Mouse (Mus musculus) forebrain, embryonic 12.5 days (tissue): ENCODE measurements around the gene Dbndd2. TPM values are rescaled to one million over a fixed set of nuclear protein-coding genes. Genes with fewer than 3 reads are reported as not detected.

Experiments
- ATAC-seq: fragments of 200-750 bp; cut with Nextera tagmentation; 2 replicates; pipeline ENCODE4 v1.8.0; 2017; ENCODE audit warnings: moderate TSS enrichment; ENCODE audit not compliant: low FRiP score
- H3K27ac ChIP-seq: fragments of 300-500 bp; sonication (generic); 2 replicates; pipeline ENCODE4 v1.5.1; 2016; ENCODE audit warnings: mild to moderate bottlenecking
- H3K27me3 ChIP-seq: fragments of 300-500 bp; sonication (generic); 2 replicates; pipeline ENCODE4 v1.6.1; 2016; ENCODE audit warnings: mild to moderate bottlenecking
- H3K36me3 ChIP-seq: fragments of 300-500 bp; sonication (generic); replicated peaks from 2 replicates; pipeline ENCODE4 v1.6.1; 2016; ENCODE audit warnings: mild to moderate bottlenecking
- H3K4me1 ChIP-seq: fragments of 300-500 bp; sonication (generic); 2 replicates; pipeline ENCODE4 v1.6.1; 2016
- H3K4me2 ChIP-seq: fragments of 300-500 bp; sonication (generic); 2 replicates; pipeline ENCODE4 v1.6.1; 2016; ENCODE audit warnings: mild to moderate bottlenecking, moderate library complexity
- H3K4me3 ChIP-seq: fragments of 300-500 bp; sonication (generic); replicated peaks from 2 replicates; pipeline ENCODE4 v1.5.1; 2016; ENCODE audit warnings: mild to moderate bottlenecking
- H3K9ac ChIP-seq: fragments of 300-500 bp; sonication (generic); 2 replicates; pipeline ENCODE4 v1.6.1; 2016; ENCODE audit warnings: mild to moderate bottlenecking
- H3K9me3 ChIP-seq: fragments of 300-500 bp; sonication (generic); 2 replicates; pipeline ENCODE4 v1.6.1; 2016
- WGBS: fragments of 180-500 bp; shearing (Covaris S2); methylation state at CpG from one replicate; pipeline ENCODE4 v1.1.7; 2016; 5-methylcytosine and 5-hydroxymethylcytosine counted together
- polyA plus RNA-seq: library from polyadenylated mRNA; unstranded; fragments of >200 nt; fragmentation: Nextera tagmentation; extraction: Ambion mirVana; gene quantifications from 2 replicates; pipeline ENCODE4 v1.2.1, GENCODE M21; 2016

Gene Dbndd2
- polyA plus RNA-seq, 1 experiment from 2014 or later, result 4.6 TPM

DNA sequence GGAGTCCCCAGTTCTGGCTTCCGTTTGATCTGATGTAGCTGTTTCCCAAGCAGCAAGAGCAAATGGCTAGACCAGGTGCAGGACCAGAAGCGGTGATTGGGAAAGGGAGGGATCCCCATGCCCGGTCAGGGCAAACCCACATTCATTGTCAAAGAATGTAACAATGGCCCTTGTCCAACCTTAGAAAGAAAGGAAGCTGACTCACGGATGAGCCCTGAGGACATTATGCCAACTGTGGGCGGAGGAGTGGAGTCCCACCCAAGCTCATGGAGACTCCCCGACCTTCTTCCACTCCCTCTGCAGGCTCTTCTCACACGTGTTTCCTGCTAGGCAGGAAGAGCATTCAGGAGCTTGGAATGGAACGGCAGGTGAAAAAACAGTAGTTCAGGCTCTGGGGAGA, 27.5 kb downstream of the Dbndd2 start:
- Histone ChIP-seq H3K36me3 (no peaks in the 10 kb centered on the region; the same call in 1 of the 2 replicates), H3K4me3 (no peak overlapping the region), H3K27me3 (no peaks in the 10 kb centered on the region), H3K9me3 (no peaks in the 10 kb centered on the region), H3K4me2 (no peak overlapping the region), H3K9ac (no peak overlapping the region), H3K27ac (no peak overlapping the region), H3K4me1 (no peaks in the 10 kb centered on the region)
- 79% methylated on average over 8 of the region's 8 CpGs for WGBS
- no peak for ATAC-seq

DNA sequence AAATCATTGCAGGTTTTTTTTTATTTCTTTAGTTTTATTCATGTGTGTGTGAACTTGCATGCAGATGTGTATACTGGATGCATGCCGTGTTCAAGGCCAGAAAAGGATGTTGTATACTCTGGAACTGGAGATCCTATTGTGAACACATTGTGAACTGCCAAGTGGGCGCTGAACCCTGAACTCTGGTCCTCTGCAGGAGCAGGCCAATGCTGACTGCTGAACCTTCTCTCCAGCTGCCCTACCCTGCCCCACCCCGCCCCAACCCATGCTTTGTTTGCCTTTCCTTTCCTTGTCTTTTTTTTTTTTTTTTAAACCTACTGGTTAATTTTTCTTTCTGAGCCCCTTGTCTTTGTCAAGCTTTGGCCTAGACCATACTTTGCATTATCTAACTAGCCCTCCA, 29.0 kb downstream of the Dbndd2 start:
- H3K4me2 ChIP-seq, result no peak overlapping the region
- no peaks in the 10 kb centered on the region for H3K4me1 ChIP-seq
- no peak overlapping the region for H3K4me3 ChIP-seq
- H3K9ac ChIP-seq, result no peak overlapping the region
- H3K36me3 ChIP-seq, result no peaks in the 10 kb centered on the region
- no peaks in the 10 kb centered on the region for H3K27me3 ChIP-seq
- H3K27ac ChIP-seq, result no peak overlapping the region
- 87% methylated on average over 3 of the region's 3 CpGs for WGBS
- ATAC-seq, result no peak
- H3K9me3 ChIP-seq, result no peaks in the 10 kb centered on the region

DNA sequence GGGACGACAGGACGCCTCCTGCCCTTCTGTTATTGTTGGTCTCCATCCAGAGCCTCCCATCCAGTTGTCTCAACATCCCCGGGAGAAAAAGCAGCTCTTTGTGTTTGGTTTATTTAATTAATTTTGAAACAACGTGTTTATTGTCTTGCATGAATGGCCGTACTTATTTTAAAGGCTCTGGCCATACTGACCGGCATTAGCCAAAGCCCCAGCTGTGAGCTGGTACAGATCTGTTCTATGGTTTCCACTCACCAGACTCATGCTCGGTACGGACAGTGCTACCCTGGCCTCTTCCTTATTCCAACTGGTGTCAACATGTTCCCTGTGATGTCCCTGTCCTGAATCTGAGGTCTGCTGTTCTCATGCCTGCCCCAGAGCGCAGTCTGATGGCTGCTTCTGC, 30.0 kb downstream of the Dbndd2 start:
- no peak overlapping the region for H3K4me2 ChIP-seq
- H3K9ac ChIP-seq, result no peak overlapping the region
- H3K4me1 ChIP-seq, result no peaks in the 10 kb centered on the region
- no peaks in the 10 kb centered on the region for H3K36me3 ChIP-seq
- no peaks in the 10 kb centered on the region for H3K27me3 ChIP-seq
- WGBS, result 84% methylated on average over 9 of the region's 9 CpGs
- no peak overlapping the region for H3K27ac ChIP-seq
- no peak overlapping the region for H3K4me3 ChIP-seq
- no peak for ATAC-seq
- H3K9me3 ChIP-seq, result no peaks in the 10 kb centered on the region

DNA sequence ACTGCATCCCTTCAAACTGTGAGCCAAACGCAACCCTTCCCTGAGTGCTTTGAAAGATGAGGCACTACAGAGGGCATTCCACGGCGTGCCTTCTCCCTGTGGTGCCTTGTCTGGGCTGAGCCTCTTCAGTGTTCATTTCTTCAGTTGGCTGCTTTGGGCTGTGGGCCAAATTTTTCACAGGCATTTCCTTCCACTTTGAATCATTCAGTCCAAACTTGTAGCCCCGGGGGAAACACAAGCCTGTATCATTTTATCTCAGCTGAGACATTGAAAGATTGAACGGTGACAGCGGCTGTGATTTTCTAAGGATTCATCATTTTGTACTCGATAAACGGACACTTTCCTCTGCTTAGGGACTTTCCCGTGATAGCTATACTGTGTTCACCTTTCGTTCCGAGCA, 30.7 kb downstream of the Dbndd2 start:
- Histone ChIP-seq H3K36me3 (no peaks in the 10 kb centered on the region), H3K4me3 (no peak overlapping the region), H3K27me3 (no peaks in the 10 kb centered on the region), H3K4me2 (no peak overlapping the region), H3K9me3 (no peaks in the 10 kb centered on the region), H3K27ac (no peak overlapping the region), H3K9ac (no peak overlapping the region), H3K4me1 (peaks cover 1% of the 10 kb centered on the region; the same call in 1 of the 2 replicates)
- ATAC-seq, result no peak
- WGBS, result 90% methylated on average over 11 of the region's 11 CpGs

DNA sequence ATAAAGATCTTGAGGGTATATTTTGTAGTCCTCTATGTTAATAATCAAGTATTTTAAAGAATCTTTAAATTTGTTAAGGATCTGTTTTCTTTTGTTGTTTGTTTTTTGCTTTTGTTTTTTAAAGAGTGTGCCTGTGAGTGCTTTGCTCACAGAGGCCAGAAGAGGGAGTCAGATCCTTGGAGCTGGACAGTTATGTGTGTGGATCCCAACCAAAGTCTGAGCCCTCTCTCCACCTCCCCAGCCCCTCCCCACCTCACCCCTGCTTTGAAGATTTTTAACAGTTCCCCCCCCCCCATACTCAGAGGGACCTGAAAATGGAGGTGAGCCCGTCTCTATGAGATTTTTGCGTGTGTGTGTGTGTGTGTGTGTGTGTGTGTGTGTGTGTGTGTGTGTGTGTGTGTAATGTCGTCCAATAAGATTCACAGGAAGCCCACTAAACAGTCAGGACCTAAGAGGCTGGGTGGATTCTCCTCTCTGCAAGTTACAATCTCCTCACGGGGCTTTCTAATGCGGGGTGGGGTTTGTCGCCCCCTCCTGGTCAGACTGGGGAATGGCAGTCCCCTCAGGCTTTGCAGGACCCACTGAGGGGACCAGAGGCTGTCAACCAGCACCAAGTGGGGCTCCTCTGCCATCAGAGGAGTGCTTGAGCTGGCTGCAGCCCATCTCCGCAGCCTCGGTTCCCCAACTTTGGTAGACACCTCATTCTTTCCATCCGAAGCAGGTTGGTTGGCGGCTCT, 31.7 kb downstream of the Dbndd2 start:
- H3K4me2 ChIP-seq, result no peak overlapping the region
- 25% methylated on average over 9 of the region's 10 CpGs for WGBS
- no peak overlapping the region for H3K9ac ChIP-seq

DNA sequence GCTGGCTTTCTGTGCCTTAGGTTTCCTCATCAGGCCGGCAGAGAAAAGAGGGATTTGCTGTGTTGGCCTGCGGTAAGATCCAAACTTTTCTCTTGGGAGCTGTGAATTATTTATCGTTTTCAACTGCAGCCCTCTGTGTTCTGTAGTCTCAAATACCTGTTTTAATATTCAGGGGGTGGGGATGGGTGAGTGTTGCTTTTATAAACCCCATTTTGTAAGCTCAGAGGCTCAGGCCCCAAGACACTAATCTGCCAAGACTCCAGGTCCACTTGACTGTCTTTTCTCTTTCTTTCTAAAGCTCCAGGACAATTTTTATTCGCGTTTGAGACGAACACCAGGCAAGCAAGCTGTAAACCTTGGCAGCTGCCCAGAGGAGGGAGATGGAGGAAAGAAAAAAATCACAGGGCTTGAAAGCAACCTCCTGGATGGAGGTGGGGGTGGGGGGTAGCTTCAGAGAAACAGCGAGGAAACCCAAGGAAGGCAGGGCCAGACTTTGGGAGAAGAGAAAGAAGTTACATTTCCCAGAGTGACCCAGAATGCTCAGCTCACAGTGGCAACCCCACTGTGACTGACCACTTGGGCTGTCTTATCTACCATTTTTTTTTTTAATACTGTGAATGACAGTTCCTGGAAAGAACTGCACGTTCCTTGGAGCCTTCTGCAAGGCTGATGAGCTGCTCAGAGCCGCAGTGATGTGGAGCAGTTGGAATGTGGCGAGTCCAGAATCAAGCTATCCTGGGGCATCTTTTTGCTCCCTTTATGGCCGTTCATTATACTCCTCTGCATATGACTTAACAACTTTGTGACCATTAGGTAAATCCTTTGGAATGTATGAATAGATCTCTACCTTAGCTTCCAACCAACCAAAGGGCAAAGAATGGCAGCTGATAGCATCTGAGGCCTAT, 32.6 kb downstream of the Dbndd2 start:
- Histone ChIP-seq H3K4me1 (peaks cover 7% of the 10 kb centered on the region; the same call in 1 of the 2 replicates), H3K27me3 (no peaks in the 10 kb centered on the region), H3K36me3 (no peaks in the 10 kb centered on the region), H3K9me3 (no peaks in the 10 kb centered on the region), H3K4me3 (no peak overlapping the region), H3K4me2 (no peak overlapping the region), H3K9ac (no peak overlapping the region), H3K27ac (no peak overlapping the region)
- WGBS, result 62% methylated on average over 11 of the region's 11 CpGs
- ATAC-seq, result no peak

More for the DNA sequence above, 31.7 kb downstream of the Dbndd2 start:
- peaks cover 7% of the 10 kb centered on the region; the same call in 1 of the 2 replicates for H3K4me1 ChIP-seq
- ATAC-seq, result no peak
- H3K9me3 ChIP-seq, result no peaks in the 10 kb centered on the region
- no peak overlapping the region for H3K27ac ChIP-seq
- no peaks in the 10 kb centered on the region for H3K27me3 ChIP-seq
- no peak overlapping the region for H3K4me3 ChIP-seq
- H3K36me3 ChIP-seq, result no peaks in the 10 kb centered on the region

DNA sequence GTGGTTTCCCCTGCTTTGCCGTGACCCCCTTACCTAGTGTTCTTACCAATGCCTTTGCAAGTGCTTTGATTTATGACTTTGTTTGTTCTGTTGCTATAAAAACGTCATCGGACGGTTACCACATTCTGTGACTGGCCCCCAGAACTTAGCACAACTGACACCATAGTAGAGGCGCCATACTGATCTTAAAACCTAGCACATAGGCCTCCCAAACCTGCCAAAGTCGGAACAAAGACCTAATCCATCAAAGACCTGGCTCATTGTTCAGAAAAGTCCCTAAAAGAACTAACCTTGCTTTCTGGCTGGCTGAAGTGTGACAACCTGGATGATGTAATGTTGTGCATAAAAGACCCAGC, 33.2 kb downstream of the Dbndd2 start:
- Histone ChIP-seq H3K27me3 (no peaks in the 10 kb centered on the region), H3K27ac (no peak overlapping the region), H3K9me3 (no peaks in the 10 kb centered on the region), H3K36me3 (no peaks in the 10 kb centered on the region), H3K4me3 (no peak overlapping the region), H3K9ac (no peak overlapping the region), H3K4me1 (peaks cover 7% of the 10 kb centered on the region; the same call in 1 of the 2 replicates), H3K4me2 (no peak overlapping the region)
- WGBS, result 76% methylated on average over 6 of the region's 6 CpGs
- ATAC-seq, result no peak

DNA sequence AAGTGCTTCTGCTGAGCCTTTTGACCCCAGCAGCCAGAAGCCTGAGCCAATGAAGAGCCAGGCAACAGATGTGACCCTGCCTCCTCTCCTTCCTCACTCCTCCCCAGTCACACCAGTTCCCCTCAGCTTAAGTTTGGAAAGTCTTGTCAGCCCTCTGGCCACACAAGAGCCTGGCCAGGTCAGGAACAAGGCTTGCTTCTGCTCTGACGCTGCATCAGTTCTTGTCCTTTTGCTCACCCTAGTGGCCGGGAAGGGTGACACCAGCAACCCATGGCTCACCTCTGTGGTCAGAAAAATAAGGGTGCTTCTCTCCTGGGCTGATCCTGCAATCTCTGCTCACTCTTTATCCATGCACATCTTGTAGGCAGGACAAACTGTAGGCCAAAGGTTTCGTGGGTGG, 34.9 kb downstream of the Dbndd2 start:
- no peaks in the 10 kb centered on the region for H3K36me3 ChIP-seq
- no peak overlapping the region for H3K4me3 ChIP-seq
- no peaks in the 10 kb centered on the region for H3K27me3 ChIP-seq
- no peak overlapping the region for H3K9ac ChIP-seq
- no peaks in the 10 kb centered on the region for H3K9me3 ChIP-seq
- no peak overlapping the region for H3K4me2 ChIP-seq
- no peak overlapping the region for H3K27ac ChIP-seq
- H3K4me1 ChIP-seq, result peaks cover 7% of the 10 kb centered on the region; the same call in 1 of the 2 replicates
- ATAC-seq, result no peak
- 12% methylated on average over 3 of the region's 3 CpGs for WGBS

DNA sequence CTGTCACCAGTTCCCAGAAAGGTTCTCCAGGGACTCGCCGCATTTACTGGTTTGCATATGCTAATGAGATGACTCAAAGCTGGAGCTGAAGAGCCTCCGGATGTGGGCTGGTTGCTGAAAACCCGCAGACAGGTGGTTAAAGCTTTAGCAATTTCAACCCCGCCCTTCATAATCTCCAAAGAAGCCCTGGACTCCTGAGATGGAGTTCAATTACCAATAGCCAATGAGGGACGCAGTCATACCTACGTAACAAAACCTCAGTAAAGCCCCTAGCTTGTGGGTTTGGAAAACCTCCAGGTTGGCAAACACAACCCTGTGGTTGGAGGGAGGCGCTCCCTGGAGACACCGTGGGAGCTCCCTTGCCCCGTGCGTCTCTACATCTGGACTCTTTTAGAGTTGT, 35.9 kb downstream of the Dbndd2 start:
- H3K27me3 ChIP-seq, result no peaks in the 10 kb centered on the region
- no peak overlapping the region for H3K4me2 ChIP-seq
- H3K4me3 ChIP-seq, result no peak overlapping the region
- no peak overlapping the region for H3K27ac ChIP-seq
- no peak overlapping the region for H3K9ac ChIP-seq
- peaks cover 7% of the 10 kb centered on the region; the same call in 1 of the 2 replicates for H3K4me1 ChIP-seq
- peaks cover 6% of the 10 kb centered on the region for H3K9me3 ChIP-seq
- no peak for ATAC-seq
- 22% methylated on average over 11 of the region's 11 CpGs for WGBS
- no peaks in the 10 kb centered on the region for H3K36me3 ChIP-seq

DNA sequence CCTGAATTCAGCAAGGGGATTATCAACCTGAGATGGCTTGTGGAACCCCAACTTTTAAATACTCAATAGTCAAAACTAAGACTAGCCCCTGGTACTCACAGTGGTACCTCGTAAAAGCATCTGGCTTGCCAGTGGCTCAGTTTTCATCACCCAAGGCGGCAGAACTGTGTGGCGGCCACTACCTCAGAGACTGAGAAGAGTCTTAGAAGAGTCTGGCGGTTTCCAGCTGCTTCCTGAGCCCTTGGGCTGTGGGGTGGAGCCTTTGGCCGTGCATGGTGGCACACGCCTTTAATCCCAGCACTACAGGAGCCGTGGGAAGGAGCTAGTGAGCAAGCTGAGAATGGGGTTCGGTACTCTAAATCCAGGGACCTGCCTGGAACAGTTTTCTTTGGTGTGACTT, 36.4 kb downstream of the Dbndd2 start:
- Histone ChIP-seq H3K27me3 (no peaks in the 10 kb centered on the region), H3K4me1 (peaks cover 7% of the 10 kb centered on the region; the same call in 1 of the 2 replicates), H3K4me3 (no peak overlapping the region), H3K27ac (no peak overlapping the region), H3K4me2 (no peak overlapping the region), H3K9me3 (peaks cover 7% of the 10 kb centered on the region), H3K9ac (no peak overlapping the region), H3K36me3 (no peaks in the 10 kb centered on the region)
- ATAC-seq, result no peak
- whole genome bisulfite sequencing, result 27% methylated on average over 8 of the region's 8 CpGs

DNA sequence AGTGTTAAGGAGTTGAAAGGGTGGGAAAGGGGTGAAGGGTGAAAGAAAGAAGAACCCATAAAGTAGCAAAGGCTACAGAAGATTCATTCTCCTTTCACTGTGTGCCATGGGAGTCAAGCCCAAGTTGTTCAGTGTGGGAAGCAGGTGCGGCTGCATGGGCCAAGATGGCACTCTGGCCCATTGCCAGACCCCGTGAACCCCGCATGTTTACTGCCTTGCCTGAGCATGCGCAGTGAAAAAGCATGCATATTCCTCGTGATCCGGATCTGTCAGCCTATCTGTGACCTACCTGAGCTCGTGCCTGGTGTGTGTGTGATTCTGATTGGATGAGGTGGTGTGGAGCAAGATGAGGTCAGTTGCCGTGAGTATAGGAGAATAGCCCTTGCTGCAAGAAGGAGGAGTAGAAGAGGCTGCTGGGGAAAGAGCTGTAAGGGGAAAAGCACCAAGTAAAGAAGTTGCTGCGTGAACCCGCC, 37.4 kb downstream of the Dbndd2 start:
- H3K4me2 ChIP-seq, result no peak overlapping the region
- H3K9me3 ChIP-seq, result peaks cover 7% of the 10 kb centered on the region
- H3K9ac ChIP-seq, result no peak overlapping the region
- no peak overlapping the region for H3K27ac ChIP-seq
- no peak overlapping the region for H3K4me3 ChIP-seq
- peaks cover 7% of the 10 kb centered on the region; the same call in 1 of the 2 replicates for H3K4me1 ChIP-seq
- no peaks in the 10 kb centered on the region for H3K36me3 ChIP-seq
- ATAC-seq, result no peak
- WGBS, result 83% methylated on average over 10 of the region's 10 CpGs
- H3K27me3 ChIP-seq, result no peaks in the 10 kb centered on the region

DNA sequence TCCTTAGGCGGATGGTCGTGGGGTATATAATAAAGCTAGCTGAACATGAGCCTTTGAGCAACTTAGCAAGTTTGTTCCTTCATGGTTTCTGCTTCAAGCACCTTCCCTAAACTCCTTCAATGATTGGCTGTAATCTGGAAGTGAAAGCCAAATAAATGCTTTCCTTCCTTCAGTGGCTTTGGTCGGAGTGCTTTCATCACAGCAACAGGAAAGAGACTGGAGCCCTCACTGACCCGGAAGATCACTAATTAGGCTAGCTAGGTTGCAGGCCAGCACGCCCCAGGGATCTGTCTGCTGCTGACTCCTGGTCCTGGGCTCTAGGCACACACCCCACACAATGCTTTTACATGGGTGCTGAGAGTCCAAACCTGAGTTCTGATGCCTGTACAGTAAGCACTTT, 42.7 kb downstream of the Dbndd2 start:
- Histone ChIP-seq H3K4me2 (no peak overlapping the region), H3K9me3 (peaks cover 7% of the 10 kb centered on the region), H3K27ac (no peak overlapping the region), H3K4me1 (no peaks in the 10 kb centered on the region), H3K4me3 (no peak overlapping the region), H3K36me3 (no peaks in the 10 kb centered on the region), H3K9ac (no peak overlapping the region), H3K27me3 (no peaks in the 10 kb centered on the region)
- no peak for ATAC-seq
- 76% methylated on average over 5 of the region's 5 CpGs for WGBS
